Mouse (Mus musculus): ENCODE data around the gene Ccdc88b.

DNA sequence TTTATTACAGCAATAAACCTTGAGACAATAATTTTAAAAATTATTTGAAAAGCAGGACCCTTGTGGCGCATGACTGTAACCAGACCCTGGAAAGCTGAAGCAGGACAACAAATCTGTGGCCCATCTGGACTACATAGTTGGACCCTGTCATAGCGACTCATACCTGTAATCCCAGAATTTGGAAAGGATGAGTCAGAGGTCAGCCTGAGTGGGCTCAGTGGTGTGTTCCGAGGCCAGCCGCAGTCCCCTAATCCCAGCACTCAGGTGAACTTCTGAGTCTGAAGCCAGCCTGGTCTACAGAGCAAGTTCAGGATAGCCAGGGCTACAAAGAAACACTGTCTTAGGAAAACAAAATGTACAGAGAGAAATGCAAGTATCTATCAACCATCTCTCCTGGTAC, 3.4 kb upstream of the Ccdc88b start:
- no peak for TF ChIP-seq CTCF (IDR thresholded peaks at IDR 0.05; ENCODE audit: low read depth)
- no peak for TF ChIP-seq EP300 (IDR thresholded peaks at IDR 0.05; ENCODE audit: low read depth)

Measured in liver, postnatal 0 days (tissue).